Mouse (Mus musculus) neural tube, embryonic 13.5 days (tissue): Measurements from ENCODE around the gene Phf12. TPM values are rescaled to one million over a fixed set of nuclear protein-coding genes. Genes with fewer than 3 reads are reported as not detected.

Experiments used
- ATAC-seq: fragments of 200-750 bp; cut with Nextera tagmentation; 2 replicates; pipeline ENCODE4 v1.8.0; 2017; ENCODE audit warnings: low read depth, mild to moderate bottlenecking, moderate TSS enrichment, moderate library complexity
- H3K27ac ChIP-seq: fragments of 300-500 bp; sonication (generic); replicated peaks from 2 replicates; pipeline ENCODE4 v1.5.1; 2015; ENCODE audit warnings: moderate library complexity, mild to moderate bottlenecking, inconsistent platforms
- H3K27me3 ChIP-seq: fragments of 300-500 bp; sonication (generic); 2 replicates; pipeline ENCODE4 v1.6.1; 2015; ENCODE audit warnings: mild to moderate bottlenecking, inconsistent platforms
- H3K36me3 ChIP-seq: fragments of 300-500 bp; sonication (generic); 2 replicates; pipeline ENCODE4 v1.6.1; 2015; ENCODE audit warnings: mild to moderate bottlenecking, inconsistent platforms
- H3K4me1 ChIP-seq: fragments of 300-500 bp; sonication (generic); replicated peaks from 2 replicates; pipeline ENCODE4 v1.6.1; 2015; ENCODE audit warnings: inconsistent platforms
- H3K4me2 ChIP-seq: fragments of 300-500 bp; sonication (generic); 2 replicates; pipeline ENCODE4 v1.6.1; 2015; ENCODE audit warnings: inconsistent platforms, mild to moderate bottlenecking, moderate library complexity
- H3K4me3 ChIP-seq: fragments of 300-500 bp; sonication (generic); 2 replicates; pipeline ENCODE4 v1.5.1; 2015; ENCODE audit warnings: mild to moderate bottlenecking, inconsistent platforms
- H3K9ac ChIP-seq: fragments of 300-500 bp; sonication (generic); 2 replicates; pipeline ENCODE4 v1.6.1; 2015; ENCODE audit warnings: moderate library complexity, mild to moderate bottlenecking, inconsistent platforms
- H3K9me3 ChIP-seq: fragments of 300-500 bp; sonication (generic); 2 replicates; pipeline ENCODE4 v1.6.1; 2016; ENCODE audit warnings: inconsistent platforms
- WGBS: fragments of 180-500 bp; shearing (Covaris S2); methylation state at CpG from one replicate; pipeline ENCODE4 v1.1.7; 2015; 5-methylcytosine and 5-hydroxymethylcytosine counted together
- microRNA counts: library from miRNA; unstranded; fragments of <30 nt; microRNA quantifications from one replicate; lab custom pipeline; 2016
- microRNA-seq: library from miRNA; unstranded; fragments of <30 nt; microRNA quantifications from one replicate; pipeline ENCODE4, GENCODE M21; 2016
- polyA plus RNA-seq: library from polyadenylated mRNA; unstranded; fragments of >200 nt; fragmentation: Nextera tagmentation; extraction: Ambion mirVana; gene quantifications from 2 replicates; pipeline ENCODE4 v1.2.1, GENCODE M21; 2015

Gene Phf12
- polyA plus RNA-seq, 1 experiment from 2014 or later = 15.6 TPM

- H3K4me3 ChIP-seq = no peak overlapping the region
- H3K27ac ChIP-seq = no peak overlapping the region
- H3K4me1 ChIP-seq = no peaks in the 10 kb centered on the region
- H3K36me3 ChIP-seq = peaks cover 14% of the 10 kb centered on the region
- no peak overlapping the region for H3K9ac ChIP-seq
- H3K27me3 ChIP-seq = no peaks in the 10 kb centered on the region
- no peaks in the 10 kb centered on the region for H3K9me3 ChIP-seq
- WGBS = 73% methylated on average over 5 of the region's 5 CpGs
- no peak for ATAC-seq
- H3K4me2 ChIP-seq = no peak overlapping the region
These were observed 85.0 kb downstream of the Phf12 start for GRCm38 (mm10) chr11:78067566-78067965.

GRCm38 (mm10) chr11:78069130-78069529 lies 86.6 kb downstream of the Phf12 start:
- no peak overlapping the region for H3K4me2 ChIP-seq
- H3K27ac ChIP-seq = no peak overlapping the region
- no peak overlapping the region for H3K9ac ChIP-seq
- 83% methylated on average over 5 of the region's 5 CpGs for WGBS
- ATAC-seq = no peak
- H3K27me3 ChIP-seq = no peaks in the 10 kb centered on the region
- H3K4me1 ChIP-seq = no peaks in the 10 kb centered on the region
- no peak overlapping the region for H3K4me3 ChIP-seq
- peaks cover 29% of the 10 kb centered on the region for H3K36me3 ChIP-seq
- no peaks in the 10 kb centered on the region for H3K9me3 ChIP-seq

GRCm38 (mm10) chr11:78069646-78070045 lies 87.1 kb downstream of the Phf12 start:
- no peaks in the 10 kb centered on the region for H3K27me3 ChIP-seq

GRCm38 (mm10) chr11:78071938-78072337 lies 89.4 kb downstream of the Phf12 start:
- H3K27me3 ChIP-seq = no peaks in the 10 kb centered on the region
- 83% methylated on average over 5 of the region's 5 CpGs for WGBS
- no peak overlapping the region for H3K27ac ChIP-seq
- H3K9me3 ChIP-seq = no peaks in the 10 kb centered on the region
- no peak for ATAC-seq
- peaks cover 57% of the 10 kb centered on the region for H3K36me3 ChIP-seq
- H3K4me2 ChIP-seq = no peak overlapping the region
- H3K4me1 ChIP-seq = no peaks in the 10 kb centered on the region
- no peak overlapping the region for H3K4me3 ChIP-seq
- H3K9ac ChIP-seq = no peak overlapping the region

More at GRCm38 (mm10) chr11:78069646-78070045, 87.1 kb downstream of the Phf12 start:
- no peak overlapping the region for H3K4me3 ChIP-seq
- H3K9ac ChIP-seq = no peak overlapping the region
- H3K4me1 ChIP-seq = no peaks in the 10 kb centered on the region
- no peak overlapping the region for H3K27ac ChIP-seq
- no peak for ATAC-seq
- peaks cover 35% of the 10 kb centered on the region for H3K36me3 ChIP-seq
- 86% methylated on average over 6 of the region's 6 CpGs for WGBS
- no peak overlapping the region for H3K4me2 ChIP-seq
- no peaks in the 10 kb centered on the region for H3K9me3 ChIP-seq

- Histone ChIP-seq H3K4me2 (no peak overlapping the region), H3K9me3 (no peaks in the 10 kb centered on the region), H3K9ac (no peak overlapping the region), H3K36me3 (peaks cover 61% of the 10 kb centered on the region), H3K4me1 (no peaks in the 10 kb centered on the region), H3K27me3 (no peaks in the 10 kb centered on the region), H3K4me3 (no peak overlapping the region), H3K27ac (no peak overlapping the region)
- no peak for ATAC-seq
- 32% methylated on average over 6 of the region's 6 CpGs for WGBS
These were observed 90.0 kb downstream of the Phf12 start for GRCm38 (mm10) chr11:78072425-78073130.

GRCm38 (mm10) chr11:78073577-78074276 lies 91.2 kb downstream of the Phf12 start:
- WGBS = 94% methylated on average over 9 of the region's 9 CpGs
- no peak for ATAC-seq
- H3K4me2 ChIP-seq = no peak overlapping the region
- H3K9me3 ChIP-seq = no peaks in the 10 kb centered on the region
- H3K36me3 ChIP-seq = peaks cover 68% of the 10 kb centered on the region
- H3K27ac ChIP-seq = no peak overlapping the region
- no peak overlapping the region for H3K9ac ChIP-seq
- no peaks in the 10 kb centered on the region for H3K4me1 ChIP-seq
- no peak overlapping the region for H3K4me3 ChIP-seq
- H3K27me3 ChIP-seq = no peaks in the 10 kb centered on the region

- Histone ChIP-seq H3K4me2 (no peak overlapping the region), H3K9ac (no peak overlapping the region), H3K36me3 (peaks cover 68% of the 10 kb centered on the region), H3K27me3 (no peaks in the 10 kb centered on the region), H3K27ac (no peak overlapping the region), H3K4me1 (peaks cover 5% of the 10 kb centered on the region), H3K4me3 (no peak overlapping the region), H3K9me3 (no peaks in the 10 kb centered on the region)
- no peak for ATAC-seq
- WGBS = 90% methylated on average over 2 of the region's 2 CpGs
These were observed 91.7 kb downstream of the Phf12 start for GRCm38 (mm10) chr11:78074277-78074652.

GRCm38 (mm10) chr11:78074666-78075065 lies 92.1 kb downstream of the Phf12 start:
- Histone ChIP-seq H3K9me3 (no peaks in the 10 kb centered on the region), H3K4me2 (no peak overlapping the region), H3K4me3 (no peak overlapping the region), H3K9ac (no peak overlapping the region), H3K27ac (no peak overlapping the region), H3K4me1 (peaks cover 9% of the 10 kb centered on the region), H3K36me3 (peaks cover 68% of the 10 kb centered on the region), H3K27me3 (no peaks in the 10 kb centered on the region)
- ATAC-seq = no peak
- WGBS = 90% methylated on average over 4 of the region's 4 CpGs

MicroRNAs within 50 kb of the gene (microRNA counts, 519-probe panel; counts per million panel counts)
- 3,582 counts per million, percentile 50 among the panel's probes with 10 or more counts for microRNA mmu-miR-144 (lab: Ali Mortazavi, UCI)
- 3,063 counts per million, percentile 35 among the panel's probes with 10 or more counts for microRNA mmu-miR-451 (lab: Ali Mortazavi, UCI)

Small RNA genes lying within 50 kb of the gene (microRNA-seq; reads per million reads assigned to microRNA genes)
- gene Mir144 (18.4 reads per million, percentile 34 among the genes with 10 or more reads in this experiment), gene Mir451a (not detected), gene Mir451b (not detected)

Other genes starting within 250 kb of the Phf12 start
- 43.2 and 44.2 TPM in 2 replicates for gene Myo18a, start 219.5 kb upstream of the Phf12 start, polyA plus RNA-seq
- gene Gm10277, start 195.0 kb upstream of the Phf12 start, polyA plus RNA-seq = 1.7 and 2.8 TPM in 2 replicates
- 4.1 and 6.1 TPM in 2 replicates for gene Pipox, start 88.7 kb upstream of the Phf12 start, polyA plus RNA-seq
- 95.2 and 104 TPM in 2 replicates for gene Sez6, start 52.0 kb upstream of the Phf12 start, polyA plus RNA-seq
- gene Dhrs13, start 49.5 kb downstream of the Phf12 start, polyA plus RNA-seq = 32.7 and 40.0 TPM in 2 replicates
- gene Flot2, start 55.2 kb downstream of the Phf12 start, polyA plus RNA-seq = 98.0 and 104 TPM in 2 replicates
- gene Eral1, start 97.6 kb downstream of the Phf12 start, polyA plus RNA-seq = 29.8 and 31.3 TPM in 2 replicates
- gene Fam222b, start 111.9 kb downstream of the Phf12 start, polyA plus RNA-seq = 27.3 and 28.8 TPM in 2 replicates
- gene Traf4, start 182.8 kb downstream of the Phf12 start, polyA plus RNA-seq = 128 and 131 TPM in 2 replicates
- 8.2 and 8.3 TPM in 2 replicates for gene Nek8, start 193.9 kb downstream of the Phf12 start, polyA plus RNA-seq
- 10.2 and 11.1 TPM in 2 replicates for gene Tlcd1, start 194.0 kb downstream of the Phf12 start, polyA plus RNA-seq
- gene Rpl23a, start 200.8 kb downstream of the Phf12 start, polyA plus RNA-seq = 930 and 991 TPM in 2 replicates
- gene Rab34, start 205.7 kb downstream of the Phf12 start, polyA plus RNA-seq = 58.8 and 60.3 TPM in 2 replicates
- gene Proca1, start 210.6 kb downstream of the Phf12 start, polyA plus RNA-seq = 1.7 and 2.3 TPM in 2 replicates